In genomic region chr11:82808485-82808884, GRCm38 (mm10) we compare ENCODE assay signal across 23 mouse cellular contexts. TPM values are rescaled to one million over a fixed set of nuclear protein-coding genes. Genes with fewer than 3 reads are reported as not detected.
DNase-seq lines count a peak whose midpoint lies in the region; ATAC-seq lines count a peak whose summit lies in the region.
"Had no signal": no experiment of that assay in that cellular context is flagged by ENCODE, and none has a peak within 500 bp of the region (broad histone marks: within the 10 kb centered on the region; RNA-seq: fewer than 3 reads in every experiment).

No protein-coding gene starts in this region.

- WGBS in heart, embryonic 16.5 days: 39% methylated on average over 5 of the region's 5 CpGs
- WGBS in kidney, embryonic 14.5 days: 76% methylated on average over 5 of the region's 5 CpGs

- peaks cover 15% of the 10 kb centered on the region for H3K4me1 ChIP-seq in heart, embryonic 16.5 days (ENCODE audit: control insufficient read depth, insufficient read depth, low read length)
- H3K4me1 ChIP-seq in kidney, embryonic 14.5 days (ENCODE audit: control insufficient read depth, insufficient read depth, low read length): peaks cover 12% of the 10 kb centered on the region
- H3K4me1 ChIP-seq: forebrain, embryonic 15.5 days; midbrain, embryonic 12.5 days; neural tube, embryonic 15.5 days had no signal

- H3K36me3 ChIP-seq in heart, embryonic 16.5 days (ENCODE audit: control insufficient read depth, insufficient read depth): 0 out of 2 replicates have a peak, but pooled peaks cover 6% of the 10 kb centered on the region
- H3K36me3 ChIP-seq in kidney, embryonic 14.5 days (ENCODE audit: control insufficient read depth, insufficient read depth, low read length): peaks cover 11% of the 10 kb centered on the region

- no peak overlapping the region for H3K4me3 ChIP-seq in heart, embryonic 16.5 days (ENCODE audit: low read length)
- no peak overlapping the region for H3K4me3 ChIP-seq in kidney, embryonic 14.5 days (ENCODE audit: low read length)
- H3K4me3 ChIP-seq: embryonic facial prominence, embryonic 10.5 days; forebrain, embryonic 15.5 days; hindbrain, embryonic 12.5 days; limb, embryonic 15.5 days; midbrain, embryonic 12.5 days; neural tube, embryonic 15.5 days had no signal

- H3K9me3 ChIP-seq in heart, embryonic 16.5 days (replicated peaks; ENCODE audit: control insufficient read depth, low read length): no peaks in the 10 kb centered on the region
- no peaks in the 10 kb centered on the region for H3K9me3 ChIP-seq in kidney, embryonic 14.5 days (ENCODE audit: control insufficient read depth, low read length)
- H3K9me3 ChIP-seq: embryonic facial prominence, embryonic 10.5 days; forebrain, embryonic 15.5 days; hindbrain, embryonic 12.5 days; limb, embryonic 15.5 days; midbrain, embryonic 12.5 days; neural tube, embryonic 15.5 days had no signal

- H3K9ac ChIP-seq in heart, embryonic 16.5 days (ENCODE audit: low read length): no peak overlapping the region
- H3K9ac ChIP-seq in kidney, embryonic 14.5 days (ENCODE audit: low read depth, low read length): no peak overlapping the region
- H3K9ac ChIP-seq: forebrain, embryonic 15.5 days; hindbrain, embryonic 12.5 days; limb, embryonic 15.5 days; liver, embryonic 14.5 days; lung, embryonic 14.5 days; midbrain, embryonic 12.5 days; neural tube, embryonic 15.5 days had no signal

- peak; percentile 72; the same call in 1 of the 2 replicates for ATAC-seq in heart, embryonic 16.5 days (replicated peaks; ENCODE audit: extremely low read depth, insufficient read depth, low FRiP score)
- no peak for ATAC-seq in kidney, embryonic 14.5 days (ENCODE audit: low FRiP score, low TSS enrichment)
- ATAC-seq: activated CD4-positive, CD25-positive, alpha-beta regulatory T cell, adult 4 months; forebrain, embryonic 15.5 days had no signal

- intact Hi-C loops in heart, postnatal 36 days (cut with DNase I): loop anchor here (5.0 kb wide), 1 partner anchor 61 kb away; no protein-coding TSS in a partner anchor

- DNase-seq in heart, postnatal 36 days: no peak
- DNase-seq in kidney, postnatal 25 days: peak; percentile 32 to 59
- DNase-seq in Muller cell, postnatal 12 days (ENCODE audit: inconsistent ontology term): peak; percentile 74
- DNase-seq in brain, adult 2 months (ENCODE audit: low read depth, low spot score): peak; percentile 46
- DNase-seq in urinary bladder, postnatal 14 days (ENCODE audit: low spot score): no peak
- DNase-seq: adrenal gland, adult 8-10 months; cerebellum, adult 8-10 months; kidney, adult 11 months; lung, embryonic 14.5 days; right cerebral cortex, postnatal 25 days; spleen, adult 18-20 months had no signal

- no peak overlapping the region for H3K4me2 ChIP-seq in heart, embryonic 16.5 days (ENCODE audit: low read depth, low read length)
- H3K4me2 ChIP-seq in kidney, embryonic 14.5 days (replicated peaks; ENCODE audit: low read depth, low read length): no peak overlapping the region
- H3K4me2 ChIP-seq: forebrain, embryonic 15.5 days; hindbrain, embryonic 12.5 days; limb, embryonic 15.5 days; lung, embryonic 14.5 days; midbrain, embryonic 12.5 days; neural tube, embryonic 15.5 days had no signal

- no peaks in the 10 kb centered on the region for H3K27me3 ChIP-seq in heart, embryonic 16.5 days (ENCODE audit: control insufficient read depth, insufficient read depth, low read length)
- H3K27me3 ChIP-seq in kidney, embryonic 14.5 days (ENCODE audit: control insufficient read depth, insufficient read depth, low read length): no peaks in the 10 kb centered on the region
- H3K27me3 ChIP-seq: forebrain, embryonic 15.5 days; hindbrain, embryonic 12.5 days; limb, embryonic 15.5 days; midbrain, embryonic 12.5 days; neural tube, embryonic 15.5 days had no signal

- no peak overlapping the region for H3K27ac ChIP-seq in heart, embryonic 16.5 days (ENCODE audit: low read length)
- no peak overlapping the region for H3K27ac ChIP-seq in kidney, embryonic 14.5 days (ENCODE audit: low read depth, low read length)
- H3K27ac ChIP-seq: embryonic facial prominence, embryonic 10.5 days; forebrain, embryonic 15.5 days; hindbrain, embryonic 12.5 days; kidney, postnatal 0 days; limb, embryonic 15.5 days; liver, embryonic 14.5 days; midbrain, embryonic 12.5 days; neural tube, embryonic 15.5 days had no signal

RNA-seq across cellular contexts. Expression of gene Lig3, which starts 27.6 kb away (rescaled TPM):
- 16.6 and 17.6 TPM in 2 replicates for polyA plus RNA-seq in heart, embryonic 16.5 days (2015; fragmentation: Nextera tagmentation; extraction: Ambion mirVana)
- 10 to 100 TPM; 18.1 to 18.9 TPM for total RNA-seq in heart, postnatal 36 days (2021)
- polyA plus RNA-seq in kidney, embryonic 14.5 days (2014; fragmentation: Nextera tagmentation; extraction: Ambion mirVana): 21.9 and 40.4 TPM in 2 replicates

RNA-seq across cellular contexts. Expression of gene Zfp830, which starts 44.3 kb away (rescaled TPM):
- 28.3 and 30.4 TPM in 2 replicates for polyA plus RNA-seq in heart, embryonic 16.5 days (2015; fragmentation: Nextera tagmentation; extraction: Ambion mirVana)
- 10 to 100 TPM; 15.0 to 15.9 TPM for total RNA-seq in heart, postnatal 36 days (2021)
- 33.6 and 38.3 TPM in 2 replicates for polyA plus RNA-seq in kidney, embryonic 14.5 days (2014; fragmentation: Nextera tagmentation; extraction: Ambion mirVana)

RNA-seq across cellular contexts. Expression of gene Cct6b, which starts 44.4 kb away (rescaled TPM):
- 0.14 and 0.25 TPM in 2 replicates for polyA plus RNA-seq in heart, embryonic 16.5 days (2015; fragmentation: Nextera tagmentation; extraction: Ambion mirVana)
- total RNA-seq in heart, postnatal 36 days (2021): under 1 TPM; 0.14 to 0.22 TPM
- 0.21 and 0.31 TPM in 2 replicates for polyA plus RNA-seq in kidney, embryonic 14.5 days (2014; fragmentation: Nextera tagmentation; extraction: Ambion mirVana)
- total RNA-seq: megakaryocyte, adult 5-6 weeks had no signal

Comparison
In these comparisons a context has a peak if more than half of its experiments do, and no peak if none do; other contexts are left out.
1. DNase-seq: peak in kidney, postnatal 25 days (2 of 2), Muller cell, postnatal 12 days (single experiment) and brain, adult 2 months (single experiment); none in heart, postnatal 36 days (0 of 2) and urinary bladder, postnatal 14 days (single experiment).